Mouse (Mus musculus): ENCODE measurements around the gene Tmem79. TPM values are rescaled to one million over a fixed set of nuclear protein-coding genes. Genes with fewer than 3 reads are reported as not detected.
"Not testable (repeated sequence)": the region's sequence is repeated elsewhere in the genome, so short reads cannot be mapped to it uniquely, and the experiment has no call there.

The Tmem79 gene
- polyA plus RNA-seq (2015; fragmentation: Nextera tagmentation; extraction: Ambion mirVana): 41.3 and 58.9 TPM in 2 replicates

- Histone ChIP-seq H3K4me2 (ENCODE audit: low read depth, low read length) (peak within 1 kb of the TSS; percentile 84), H3K4me1 (ENCODE audit: control insufficient read depth, insufficient read depth, low read length) (peaks cover 34% of the 10 kb centered on the region), H3K9ac (ENCODE audit: low read length) (peak within 1 kb of the TSS; percentile 93), H3K27ac (ENCODE audit: low read length) (peak within 1 kb of the TSS; percentile 97), H3K4me3 (replicated peaks; ENCODE audit: low read length) (peak within 1 kb of the TSS; percentile 83), H3K27me3 (ENCODE audit: control insufficient read depth, insufficient read depth, low read length) (no peaks in the 10 kb centered on the region), H3K9me3 (replicated peaks; ENCODE audit: control insufficient read depth, low read length) (no peaks in the 10 kb centered on the region), H3K36me3 (ENCODE audit: control insufficient read depth, insufficient read depth, low read length) (no peaks in the 10 kb centered on the region)
- 1% methylated on average over 56 of the region's 66 CpGs for WGBS
- peak; percentile 91 for ATAC-seq (ENCODE audit: insufficient read depth, low FRiP score)
Observed at GRCm38 (mm10) chr3:88336058-88337013, at the start of gene Tmem79, which contains the start of gene Smg5. TSS of gene Tmem79 (minus strand) at chr3:88336148. TSS of gene Smg5 (plus strand) at chr3:88336260.

GRCm38 (mm10) chr3:88384364-88384763 is 48.4 kb upstream of the Tmem79 start, which contains the start of gene Bglap:
TSS of gene Bglap (minus strand) at chr3:88384464.
- Histone ChIP-seq H3K36me3 (ENCODE audit: control insufficient read depth, insufficient read depth, low read length) (no peaks in the 10 kb centered on the region), H3K9me3 (replicated peaks; ENCODE audit: control insufficient read depth, low read length) (no peaks in the 10 kb centered on the region), H3K9ac (ENCODE audit: low read length) (no peak within 1 kb of the TSS), H3K27ac (ENCODE audit: low read length) (no peak within 1 kb of the TSS), H3K4me2 (ENCODE audit: low read depth, low read length) (no peak within 1 kb of the TSS), H3K4me3 (replicated peaks; ENCODE audit: low read length) (no peak within 1 kb of the TSS), H3K4me1 (ENCODE audit: control insufficient read depth, insufficient read depth, low read length) (no peaks in the 10 kb centered on the region), H3K27me3 (ENCODE audit: control insufficient read depth, insufficient read depth, low read length) (no peaks in the 10 kb centered on the region)
- 80% methylated on average over 5 of the region's 5 CpGs for WGBS
- no peak for ATAC-seq (ENCODE audit: insufficient read depth, low FRiP score)

- not testable (repeated sequence) for H3K27ac ChIP-seq (ENCODE audit: low read length); H3K36me3 ChIP-seq (ENCODE audit: control insufficient read depth, insufficient read depth, low read length); ATAC-seq (ENCODE audit: insufficient read depth, low FRiP score); H3K9me3 ChIP-seq (replicated peaks; ENCODE audit: control insufficient read depth, low read length); H3K4me1 ChIP-seq (ENCODE audit: control insufficient read depth, insufficient read depth, low read length); H3K9ac ChIP-seq (ENCODE audit: low read length); H3K27me3 ChIP-seq (ENCODE audit: control insufficient read depth, insufficient read depth, low read length); H3K4me3 ChIP-seq (replicated peaks; ENCODE audit: low read length)
- WGBS: 11% methylated on average over 1 of the region's 7 CpGs
- peak overlapping the region; percentile 43; the same call in 1 of the 2 replicates for H3K4me2 ChIP-seq (ENCODE audit: low read depth, low read length)
Observed at GRCm38 (mm10) chr3:88382383-88382782, 46.4 kb upstream of the Tmem79 start.

GRCm38 (mm10) chr3:88381389-88382315 is 45.7 kb upstream of the Tmem79 start:
- ATAC-seq (ENCODE audit: insufficient read depth, low FRiP score): peak; percentile 79
- not testable (repeated sequence) for H3K27me3 ChIP-seq (ENCODE audit: control insufficient read depth, insufficient read depth, low read length); H3K9me3 ChIP-seq (replicated peaks; ENCODE audit: control insufficient read depth, low read length); H3K36me3 ChIP-seq (ENCODE audit: control insufficient read depth, insufficient read depth, low read length); H3K4me1 ChIP-seq (ENCODE audit: control insufficient read depth, insufficient read depth, low read length)
- WGBS: 8% methylated on average over 20 of the region's 22 CpGs
- Histone ChIP-seq H3K4me2 (ENCODE audit: low read depth, low read length) (peak overlapping the region; percentile 43), H3K9ac (ENCODE audit: low read length) (peak overlapping the region; percentile 50; the same call in 1 of the 2 replicates), H3K27ac (ENCODE audit: low read length) (0 out of 2 replicates have a peak overlapping the region, but pooled peaks have one; percentile 38), H3K4me3 (replicated peaks; ENCODE audit: low read length) (peak overlapping the region; percentile 20; the same call in 1 of the 2 replicates)

- not testable (repeated sequence) for H3K4me2 ChIP-seq (ENCODE audit: low read depth, low read length); ATAC-seq (ENCODE audit: insufficient read depth, low FRiP score); H3K27ac ChIP-seq (ENCODE audit: low read length); H3K36me3 ChIP-seq (ENCODE audit: control insufficient read depth, insufficient read depth, low read length); H3K9me3 ChIP-seq (replicated peaks; ENCODE audit: control insufficient read depth, low read length); H3K4me3 ChIP-seq (replicated peaks; ENCODE audit: low read length); H3K9ac ChIP-seq (ENCODE audit: low read length); H3K27me3 ChIP-seq (ENCODE audit: control insufficient read depth, insufficient read depth, low read length); H3K4me1 ChIP-seq (ENCODE audit: control insufficient read depth, insufficient read depth, low read length)
- 81% methylated on average over 5 of the region's 5 CpGs for WGBS
Observed at GRCm38 (mm10) chr3:88378599-88378998, 42.7 kb upstream of the Tmem79 start, which contains the start of gene Bglap2. TSS of gene Bglap2 (minus strand) at chr3:88378699.

- Histone ChIP-seq H3K4me2 (ENCODE audit: low read depth, low read length) (peak overlapping the region; percentile 56), H3K4me3 (replicated peaks; ENCODE audit: low read length) (peak overlapping the region; percentile 33)
- not testable (repeated sequence) for H3K27me3 ChIP-seq (ENCODE audit: control insufficient read depth, insufficient read depth, low read length); H3K27ac ChIP-seq (ENCODE audit: low read length); H3K9ac ChIP-seq (ENCODE audit: low read length); ATAC-seq (ENCODE audit: insufficient read depth, low FRiP score); H3K36me3 ChIP-seq (ENCODE audit: control insufficient read depth, insufficient read depth, low read length); H3K9me3 ChIP-seq (replicated peaks; ENCODE audit: control insufficient read depth, low read length); H3K4me1 ChIP-seq (ENCODE audit: control insufficient read depth, insufficient read depth, low read length)
- WGBS: 22% methylated on average over 6 of the region's 7 CpGs
Observed at GRCm38 (mm10) chr3:88376644-88377043, 40.7 kb upstream of the Tmem79 start.

GRCm38 (mm10) chr3:88375750-88376626 is 40.0 kb upstream of the Tmem79 start:
- Histone ChIP-seq H3K27ac (ENCODE audit: low read length) (peak overlapping the region; percentile 64; the same call in 1 of the 2 replicates), H3K9ac (ENCODE audit: low read length) (peak overlapping the region; percentile 58; the same call in 1 of the 2 replicates), H3K4me3 (replicated peaks; ENCODE audit: low read length) (peak overlapping the region; percentile 33), H3K4me2 (ENCODE audit: low read depth, low read length) (peak overlapping the region; percentile 56)
- 7% methylated on average over 16 of the region's 19 CpGs for WGBS
- H3K9me3 ChIP-seq (replicated peaks; ENCODE audit: control insufficient read depth, low read length); H3K4me1 ChIP-seq (ENCODE audit: control insufficient read depth, insufficient read depth, low read length); H3K27me3 ChIP-seq (ENCODE audit: control insufficient read depth, insufficient read depth, low read length); H3K36me3 ChIP-seq (ENCODE audit: control insufficient read depth, insufficient read depth, low read length): not testable (repeated sequence)
- ATAC-seq (ENCODE audit: insufficient read depth, low FRiP score): peak; percentile 91

- H3K9me3 ChIP-seq (replicated peaks; ENCODE audit: control insufficient read depth, low read length); ATAC-seq (ENCODE audit: insufficient read depth, low FRiP score); H3K4me1 ChIP-seq (ENCODE audit: control insufficient read depth, insufficient read depth, low read length); H3K27ac ChIP-seq (ENCODE audit: low read length); H3K4me3 ChIP-seq (replicated peaks; ENCODE audit: low read length); H3K36me3 ChIP-seq (ENCODE audit: control insufficient read depth, insufficient read depth, low read length); H3K9ac ChIP-seq (ENCODE audit: low read length); H3K4me2 ChIP-seq (ENCODE audit: low read depth, low read length); H3K27me3 ChIP-seq (ENCODE audit: control insufficient read depth, insufficient read depth, low read length): not testable (repeated sequence)
- WGBS: 88% methylated on average over 9 of the region's 9 CpGs
Observed at GRCm38 (mm10) chr3:88372643-88373042, 36.7 kb upstream of the Tmem79 start, which contains the start of gene Bglap3. TSS of gene Bglap3 (minus strand) at chr3:88372743.

Measured in stomach, embryonic 16.5 days (tissue).